Mouse (Mus musculus): ENCODE results near the gene Gm36864. TPM values are rescaled to one million over a fixed set of nuclear protein-coding genes. Genes with fewer than 3 reads are reported as not detected.

The Gm36864 gene
- polyA plus RNA-seq, 1 experiment from 2014 or later: not detected

- no peaks in the 10 kb centered on the region for H3K4me1 ChIP-seq (replicated peaks)
- no peak overlapping the region for H3K9ac ChIP-seq
- no peak overlapping the region for H3K4me3 ChIP-seq (replicated peaks)
- H3K36me3 ChIP-seq (replicated peaks): no peaks in the 10 kb centered on the region
- no peaks in the 10 kb centered on the region for H3K9me3 ChIP-seq (replicated peaks)
- no peak overlapping the region for H3K27ac ChIP-seq (replicated peaks)
- H3K4me2 ChIP-seq: no peak overlapping the region
- peaks cover 13% of the 10 kb centered on the region for H3K27me3 ChIP-seq
- WGBS (ENCODE audit: insufficient replicate concordance): 46% methylated on average over 2 of the region's 2 CpGs
- no peak for ATAC-seq (ENCODE audit: insufficient read depth)
Measured at GRCm38 (mm10) chr7:44277250-44277622, 41.3 kb downstream of the Gm36864 start.

DNA sequence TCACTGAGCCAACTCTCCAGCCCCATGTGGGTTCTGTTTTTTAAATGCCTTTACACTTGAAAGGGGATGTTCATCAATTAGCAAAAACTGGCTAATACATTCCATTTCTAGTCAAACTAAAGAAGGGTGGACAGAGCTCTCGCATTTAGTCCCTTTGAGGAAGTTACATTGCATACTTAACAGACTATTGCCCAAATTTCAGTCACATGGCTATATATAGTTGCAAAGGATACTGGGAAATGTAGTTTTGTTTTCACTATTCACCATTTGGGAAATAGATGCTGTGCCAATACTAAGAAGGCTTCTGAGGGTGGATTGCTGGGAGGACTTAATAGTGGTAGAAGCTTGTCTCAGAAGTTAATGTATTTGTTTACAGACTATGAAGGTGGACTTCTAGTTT lies 45.0 kb downstream of the Gm36864 start:
- no peaks in the 10 kb centered on the region for H3K36me3 ChIP-seq (replicated peaks)
- H3K9me3 ChIP-seq (replicated peaks): no peaks in the 10 kb centered on the region
- H3K4me1 ChIP-seq (replicated peaks): no peaks in the 10 kb centered on the region
- ATAC-seq (ENCODE audit: insufficient read depth): no peak
- H3K27ac ChIP-seq (replicated peaks): no peak overlapping the region
- H3K9ac ChIP-seq: no peak overlapping the region
- H3K4me2 ChIP-seq: no peak overlapping the region
- no peak overlapping the region for H3K4me3 ChIP-seq (replicated peaks)
- 10% methylated on average over 1 of the region's 1 CpGs for WGBS (ENCODE audit: insufficient replicate concordance)
- no peaks in the 10 kb centered on the region; the same call in 1 of the 2 replicates for H3K27me3 ChIP-seq

DNA sequence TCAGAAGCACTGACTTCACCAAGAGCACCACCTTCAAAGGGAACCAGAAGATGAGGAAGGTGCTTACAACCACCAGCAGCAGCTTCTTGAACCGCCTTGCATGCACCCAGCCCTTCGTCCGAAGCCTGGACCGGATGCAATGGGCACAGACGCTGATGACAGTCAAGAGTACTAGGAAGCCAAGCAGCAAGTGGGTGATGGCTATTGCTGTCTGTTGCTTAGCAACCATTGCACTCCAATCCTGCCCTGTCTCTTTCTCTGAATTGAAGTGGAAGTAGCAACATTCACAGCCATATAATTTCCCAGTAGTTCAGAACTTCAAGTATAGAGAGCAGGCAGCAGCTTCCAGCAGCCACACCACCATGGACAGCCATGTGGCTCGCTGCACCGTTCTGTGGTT lies 45.6 kb downstream of the Gm36864 start:
- ATAC-seq (ENCODE audit: insufficient read depth): no peak
- no peak overlapping the region for H3K27ac ChIP-seq (replicated peaks)
- no peaks in the 10 kb centered on the region; the same call in 1 of the 2 replicates for H3K27me3 ChIP-seq
- H3K9me3 ChIP-seq (replicated peaks): no peaks in the 10 kb centered on the region
- H3K36me3 ChIP-seq (replicated peaks): no peaks in the 10 kb centered on the region
- no peak overlapping the region for H3K4me2 ChIP-seq
- H3K4me1 ChIP-seq (replicated peaks): no peaks in the 10 kb centered on the region
- no peak overlapping the region for H3K4me3 ChIP-seq (replicated peaks)
- WGBS (ENCODE audit: insufficient replicate concordance): 65% methylated on average over 7 of the region's 7 CpGs
- H3K9ac ChIP-seq: no peak overlapping the region

- Histone ChIP-seq H3K4me2 (no peak overlapping the region), H3K27me3 (peaks cover 5% of the 10 kb centered on the region; the same call in 1 of the 2 replicates), H3K4me1 (replicated peaks) (no peaks in the 10 kb centered on the region), H3K9ac (no peak overlapping the region), H3K4me3 (replicated peaks) (no peak overlapping the region), H3K36me3 (replicated peaks) (no peaks in the 10 kb centered on the region), H3K9me3 (replicated peaks) (no peaks in the 10 kb centered on the region), H3K27ac (replicated peaks) (no peak overlapping the region)
- no peak for ATAC-seq (ENCODE audit: insufficient read depth)
- 48% methylated on average over 7 of the region's 7 CpGs for WGBS (ENCODE audit: insufficient replicate concordance)
Measured at GRCm38 (mm10) chr7:44287760-44288159, 51.8 kb downstream of the Gm36864 start.

DNA sequence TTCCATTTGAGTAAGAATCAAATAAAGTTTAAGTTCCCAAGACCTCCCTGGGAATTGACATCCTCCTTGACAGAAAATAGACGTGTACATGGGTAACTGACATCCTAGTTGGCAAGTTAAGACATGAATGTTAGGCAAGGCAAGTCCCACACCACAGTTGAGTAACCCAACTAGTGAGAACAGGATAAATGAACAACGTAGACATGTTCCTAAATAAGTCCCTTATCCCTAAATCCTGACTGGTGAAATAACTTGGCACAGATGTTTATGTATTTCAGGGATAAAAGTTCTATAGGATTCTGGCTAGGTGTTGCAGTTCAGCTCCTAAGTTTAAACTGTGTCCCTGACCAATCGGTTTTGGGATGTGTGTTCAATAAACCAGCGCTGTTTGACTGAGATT lies 55.0 kb downstream of the Gm36864 start:
- Histone ChIP-seq H3K27ac (replicated peaks) (no peak overlapping the region), H3K4me1 (replicated peaks) (no peaks in the 10 kb centered on the region), H3K36me3 (replicated peaks) (no peaks in the 10 kb centered on the region), H3K9ac (no peak overlapping the region), H3K4me2 (no peak overlapping the region), H3K9me3 (replicated peaks) (no peaks in the 10 kb centered on the region), H3K27me3 (peaks cover 9% of the 10 kb centered on the region; the same call in 1 of the 2 replicates), H3K4me3 (replicated peaks) (no peak overlapping the region)
- ATAC-seq (ENCODE audit: insufficient read depth): no peak
- 48% methylated on average over 4 of the region's 4 CpGs for WGBS (ENCODE audit: insufficient replicate concordance)

GRCm38 (mm10) chr7:44291418-44291817 lies 55.4 kb downstream of the Gm36864 start:
- Histone ChIP-seq H3K9me3 (replicated peaks) (no peaks in the 10 kb centered on the region), H3K4me2 (no peak overlapping the region), H3K4me1 (replicated peaks) (no peaks in the 10 kb centered on the region), H3K4me3 (replicated peaks) (no peak overlapping the region), H3K27me3 (peaks cover 9% of the 10 kb centered on the region; the same call in 1 of the 2 replicates), H3K27ac (replicated peaks) (no peak overlapping the region), H3K36me3 (replicated peaks) (no peaks in the 10 kb centered on the region), H3K9ac (no peak overlapping the region)
- ATAC-seq (ENCODE audit: insufficient read depth): no peak
- WGBS (ENCODE audit: insufficient replicate concordance): 36% methylated on average over 4 of the region's 4 CpGs

Other genes with a start within 250 kb of the Gm36864 start
- not detected in 2 replicates for gene Klk1b11, start 240.3 kb upstream of the Gm36864 start, polyA plus RNA-seq (2015; fragmentation: Nextera tagmentation; extraction: Ambion mirVana)
- gene Klk1b26, start 224.0 kb upstream of the Gm36864 start, polyA plus RNA-seq (2015; fragmentation: Nextera tagmentation; extraction: Ambion mirVana): 0.12 and 0.14 TPM in 2 replicates
- not detected in 2 replicates for gene Klk1b27, start 183.9 kb upstream of the Gm36864 start, polyA plus RNA-seq (2015; fragmentation: Nextera tagmentation; extraction: Ambion mirVana)
- gene Klk1b21, start 133.8 kb upstream of the Gm36864 start, polyA plus RNA-seq (2015; fragmentation: Nextera tagmentation; extraction: Ambion mirVana): not detected in 2 replicates
- not detected in 2 replicates for gene Klk1b22, start 123.5 kb upstream of the Gm36864 start, polyA plus RNA-seq (2015; fragmentation: Nextera tagmentation; extraction: Ambion mirVana)
- not detected in 2 replicates for gene Klk1b16, start 99.4 kb upstream of the Gm36864 start, polyA plus RNA-seq (2015; fragmentation: Nextera tagmentation; extraction: Ambion mirVana)
- not detected in 2 replicates for gene Klk1b24, start 47.9 kb upstream of the Gm36864 start, polyA plus RNA-seq (2015; fragmentation: Nextera tagmentation; extraction: Ambion mirVana)
- gene Klk1b3, start 38.0 kb upstream of the Gm36864 start, polyA plus RNA-seq (2015; fragmentation: Nextera tagmentation; extraction: Ambion mirVana): not detected in 2 replicates
- not detected in 2 replicates for gene Klk1b4, start 28.7 kb upstream of the Gm36864 start, polyA plus RNA-seq (2015; fragmentation: Nextera tagmentation; extraction: Ambion mirVana)
- gene Klk1b5, start 20.2 kb upstream of the Gm36864 start, polyA plus RNA-seq (2015; fragmentation: Nextera tagmentation; extraction: Ambion mirVana): not detected in 2 replicates
- gene Klk1, start 10.8 kb upstream of the Gm36864 start, polyA plus RNA-seq (2015; fragmentation: Nextera tagmentation; extraction: Ambion mirVana): 0.16 TPM in 1 of 2 replicates, not detected in the other
- gene 1700028J19Rik, start 10.5 kb downstream of the Gm36864 start, polyA plus RNA-seq (2015; fragmentation: Nextera tagmentation; extraction: Ambion mirVana): 0.94 and 1.2 TPM in 2 replicates
- gene 2410002F23Rik, start 10.5 kb downstream of the Gm36864 start, polyA plus RNA-seq (2015; fragmentation: Nextera tagmentation; extraction: Ambion mirVana): 28.0 and 30.3 TPM in 2 replicates
- gene Acp4, start 21.2 kb downstream of the Gm36864 start, polyA plus RNA-seq (2015; fragmentation: Nextera tagmentation; extraction: Ambion mirVana): 0.14 TPM in 1 of 2 replicates, not detected in the other
- gene Gm15517, start 25.3 kb downstream of the Gm36864 start, polyA plus RNA-seq (2015; fragmentation: Nextera tagmentation; extraction: Ambion mirVana): not detected in 2 replicates
- gene Clec11a, start 70.7 kb downstream of the Gm36864 start, polyA plus RNA-seq (2015; fragmentation: Nextera tagmentation; extraction: Ambion mirVana): 0.54 and 0.63 TPM in 2 replicates
- gene Shank1, start 74.1 kb downstream of the Gm36864 start, polyA plus RNA-seq (2015; fragmentation: Nextera tagmentation; extraction: Ambion mirVana): 0.05 and 0.06 TPM in 2 replicates
- not detected in 2 replicates for gene Syt3, start 147.9 kb downstream of the Gm36864 start, polyA plus RNA-seq (2015; fragmentation: Nextera tagmentation; extraction: Ambion mirVana)
- 0.16 TPM in 1 of 2 replicates, not detected in the other for gene 1700008O03Rik, start 149.6 kb downstream of the Gm36864 start, polyA plus RNA-seq (2015; fragmentation: Nextera tagmentation; extraction: Ambion mirVana)
- 0.03 TPM in 1 of 2 replicates, not detected in the other for gene Lrrc4b, start 192.8 kb downstream of the Gm36864 start, polyA plus RNA-seq (2015; fragmentation: Nextera tagmentation; extraction: Ambion mirVana)
- gene Aspdh, start 229.2 kb downstream of the Gm36864 start, polyA plus RNA-seq (2015; fragmentation: Nextera tagmentation; extraction: Ambion mirVana): 14.3 and 17.3 TPM in 2 replicates
- 175 and 198 TPM in 2 replicates for gene Josd2, start 231.8 kb downstream of the Gm36864 start, polyA plus RNA-seq (2015; fragmentation: Nextera tagmentation; extraction: Ambion mirVana)